Mouse (Mus musculus): Measurements from ENCODE around the gene Gm10668. TPM values are rescaled to one million over a fixed set of nuclear protein-coding genes. Genes with fewer than 3 reads are reported as not detected.
"Not testable (repeated sequence)": the region's sequence is repeated elsewhere in the genome, so short reads cannot be mapped to it uniquely, and the experiment has no call there.

The Gm10668 gene
- not detected in 2 replicates for polyA plus RNA-seq (2014; fragmentation: Nextera tagmentation; extraction: Ambion mirVana)

GRCm38 (mm10) chr7:20730524-20730923, at the start of gene Gm10668:
TSS of gene Gm10668 (minus strand) at chr7:20730624.
- not testable (repeated sequence) for H3K27me3 ChIP-seq (ENCODE audit: control insufficient read depth, insufficient read depth, low read length); H3K4me1 ChIP-seq (ENCODE audit: control insufficient read depth, insufficient read depth, low read length); H3K36me3 ChIP-seq (ENCODE audit: control insufficient read depth, insufficient read depth, low read length); H3K9ac ChIP-seq (replicated peaks; ENCODE audit: low read length); H3K4me3 ChIP-seq (replicated peaks; ENCODE audit: low read depth, low read length); H3K4me2 ChIP-seq (ENCODE audit: low read length); H3K27ac ChIP-seq (replicated peaks; ENCODE audit: low read depth, low read length); DNase-seq; ATAC-seq (ENCODE audit: low FRiP score, low TSS enrichment); H3K9me3 ChIP-seq (ENCODE audit: control insufficient read depth, low read length)
- WGBS: no CpG with 5 or more reads among the region's 1 CpGs

- H3K36me3 ChIP-seq (ENCODE audit: control insufficient read depth, insufficient read depth, low read length); H3K4me3 ChIP-seq (replicated peaks; ENCODE audit: low read depth, low read length); H3K4me1 ChIP-seq (ENCODE audit: control insufficient read depth, insufficient read depth, low read length); H3K9me3 ChIP-seq (ENCODE audit: control insufficient read depth, low read length); ATAC-seq (ENCODE audit: low FRiP score, low TSS enrichment); H3K27me3 ChIP-seq (ENCODE audit: control insufficient read depth, insufficient read depth, low read length); DNase-seq; H3K9ac ChIP-seq (replicated peaks; ENCODE audit: low read length); H3K27ac ChIP-seq (replicated peaks; ENCODE audit: low read depth, low read length); H3K4me2 ChIP-seq (ENCODE audit: low read length): not testable (repeated sequence)
- WGBS: no CpG with 5 or more reads among the region's 3 CpGs
Measured at GRCm38 (mm10) chr7:20770885-20771284, 40.5 kb upstream of the Gm10668 start, which contains the start of gene Vmn1r112. TSS of gene Vmn1r112 (plus strand) at chr7:20771185.

- ATAC-seq (ENCODE audit: low FRiP score, low TSS enrichment); H3K36me3 ChIP-seq (ENCODE audit: control insufficient read depth, insufficient read depth, low read length); H3K9me3 ChIP-seq (ENCODE audit: control insufficient read depth, low read length); H3K27ac ChIP-seq (replicated peaks; ENCODE audit: low read depth, low read length); H3K4me2 ChIP-seq (ENCODE audit: low read length); H3K4me3 ChIP-seq (replicated peaks; ENCODE audit: low read depth, low read length); H3K27me3 ChIP-seq (ENCODE audit: control insufficient read depth, insufficient read depth, low read length); H3K4me1 ChIP-seq (ENCODE audit: control insufficient read depth, insufficient read depth, low read length); DNase-seq; H3K9ac ChIP-seq (replicated peaks; ENCODE audit: low read length): not testable (repeated sequence)
- WGBS: no CpG with 5 or more reads among the region's 2 CpGs
Measured at GRCm38 (mm10) chr7:20703116-20703515, 27.3 kb downstream of the Gm10668 start, which contains the start of gene Vmn1r111. TSS of gene Vmn1r111 (minus strand) at chr7:20703216.

Other genes with a start within 250 kb of the Gm10668 start
- gene Vmn1r103, start 220.1 kb downstream of the Gm10668 start, polyA plus RNA-seq (2014; fragmentation: Nextera tagmentation; extraction: Ambion mirVana): not detected in 2 replicates
- gene Vmn1r104, start 196.8 kb downstream of the Gm10668 start, polyA plus RNA-seq (2014; fragmentation: Nextera tagmentation; extraction: Ambion mirVana): not detected in 2 replicates
- not detected in 2 replicates for gene Gm5726, start 184.9 kb downstream of the Gm10668 start, polyA plus RNA-seq (2014; fragmentation: Nextera tagmentation; extraction: Ambion mirVana)
- gene Gm4141, start 154.4 kb downstream of the Gm10668 start, polyA plus RNA-seq (2014; fragmentation: Nextera tagmentation; extraction: Ambion mirVana): not detected in 2 replicates
- gene Gm4513, start 131.6 kb downstream of the Gm10668 start, polyA plus RNA-seq (2014; fragmentation: Nextera tagmentation; extraction: Ambion mirVana): not detected in 2 replicates
- not detected in 2 replicates for gene Vmn1r107, start 61.7 kb downstream of the Gm10668 start, polyA plus RNA-seq (2014; fragmentation: Nextera tagmentation; extraction: Ambion mirVana)
- not detected in 2 replicates for gene Vmn1r111, start 27.4 kb downstream of the Gm10668 start, polyA plus RNA-seq (2014; fragmentation: Nextera tagmentation; extraction: Ambion mirVana)
- gene Vmn1r112, start 40.6 kb upstream of the Gm10668 start, polyA plus RNA-seq (2014; fragmentation: Nextera tagmentation; extraction: Ambion mirVana): not detected in 2 replicates
- not detected in 2 replicates for gene Vmn1r113, start 56.7 kb upstream of the Gm10668 start, polyA plus RNA-seq (2014; fragmentation: Nextera tagmentation; extraction: Ambion mirVana)
- not detected in 2 replicates for gene Vmn1r114, start 81.6 kb upstream of the Gm10668 start, polyA plus RNA-seq (2014; fragmentation: Nextera tagmentation; extraction: Ambion mirVana)
- not detected in 2 replicates for gene Vmn1r115, start 114.4 kb upstream of the Gm10668 start, polyA plus RNA-seq (2014; fragmentation: Nextera tagmentation; extraction: Ambion mirVana)
- not detected in 2 replicates for gene Vmn1r116, start 141.6 kb upstream of the Gm10668 start, polyA plus RNA-seq (2014; fragmentation: Nextera tagmentation; extraction: Ambion mirVana)
- not detected in 2 replicates for gene Vmn1r117, start 153.5 kb upstream of the Gm10668 start, polyA plus RNA-seq (2014; fragmentation: Nextera tagmentation; extraction: Ambion mirVana)
- gene Vmn1r118, start 181.7 kb upstream of the Gm10668 start, polyA plus RNA-seq (2014; fragmentation: Nextera tagmentation; extraction: Ambion mirVana): not detected in 2 replicates

Data from midbrain, embryonic 14.5 days (tissue).